Mouse (Mus musculus) neural tube, embryonic 13.5 days (tissue): ENCODE measurements at regions not wholly inside any gene's neighbourhood (a gene's known extent, or its start where the extent isn't known, plus 50 kb on each side); places are given as distances from the start of the nearest gene placed in this dataset.
A peak's percentile ranks its signal among the peaks of the same experiment; 100 is the strongest.

Experiments
- ATAC-seq: fragments of 200-750 bp; cut with Nextera tagmentation; 2 replicates; pipeline ENCODE4 v1.8.0; 2017; ENCODE audit warnings: low read depth, mild to moderate bottlenecking, moderate TSS enrichment, moderate library complexity
- H3K27ac ChIP-seq: fragments of 300-500 bp; sonication (generic); replicated peaks from 2 replicates; pipeline ENCODE4 v1.5.1; 2015; ENCODE audit warnings: moderate library complexity, mild to moderate bottlenecking, inconsistent platforms
- H3K27me3 ChIP-seq: fragments of 300-500 bp; sonication (generic); 2 replicates; pipeline ENCODE4 v1.6.1; 2015; ENCODE audit warnings: mild to moderate bottlenecking, inconsistent platforms
- H3K36me3 ChIP-seq: fragments of 300-500 bp; sonication (generic); 2 replicates; pipeline ENCODE4 v1.6.1; 2015; ENCODE audit warnings: mild to moderate bottlenecking, inconsistent platforms
- H3K4me1 ChIP-seq: fragments of 300-500 bp; sonication (generic); replicated peaks from 2 replicates; pipeline ENCODE4 v1.6.1; 2015; ENCODE audit warnings: inconsistent platforms
- H3K4me2 ChIP-seq: fragments of 300-500 bp; sonication (generic); 2 replicates; pipeline ENCODE4 v1.6.1; 2015; ENCODE audit warnings: inconsistent platforms, mild to moderate bottlenecking, moderate library complexity
- H3K4me3 ChIP-seq: fragments of 300-500 bp; sonication (generic); 2 replicates; pipeline ENCODE4 v1.5.1; 2015; ENCODE audit warnings: mild to moderate bottlenecking, inconsistent platforms
- H3K9ac ChIP-seq: fragments of 300-500 bp; sonication (generic); 2 replicates; pipeline ENCODE4 v1.6.1; 2015; ENCODE audit warnings: moderate library complexity, mild to moderate bottlenecking, inconsistent platforms
- H3K9me3 ChIP-seq: fragments of 300-500 bp; sonication (generic); 2 replicates; pipeline ENCODE4 v1.6.1; 2016; ENCODE audit warnings: inconsistent platforms
- WGBS: fragments of 180-500 bp; shearing (Covaris S2); methylation state at CpG from one replicate; pipeline ENCODE4 v1.1.7; 2015; 5-methylcytosine and 5-hydroxymethylcytosine counted together

- Histone ChIP-seq H3K9ac (no peak overlapping the region), H3K4me1 (peaks cover 15% of the 10 kb centered on the region), H3K36me3 (no peaks in the 10 kb centered on the region), H3K4me3 (no peak overlapping the region), H3K4me2 (no peak overlapping the region), H3K27ac (peak overlapping the region; percentile 49; the same call in 1 of the 2 replicates), H3K9me3 (0 out of 2 replicates have a peak, but pooled peaks cover 7% of the 10 kb centered on the region), H3K27me3 (no peaks in the 10 kb centered on the region)
- no peak for ATAC-seq
- 22% methylated on average over 3 of the region's 3 CpGs for WGBS
Measured at GRCm38 (mm10) chr1:185080118-185080517, 80.7 kb upstream of the Mark1 start.

- peak overlapping the region; percentile 49 for H3K27ac ChIP-seq
- H3K4me2 ChIP-seq = no peak overlapping the region
- no peak for ATAC-seq
- H3K27me3 ChIP-seq = no peaks in the 10 kb centered on the region
- H3K4me3 ChIP-seq = no peak overlapping the region
- 13% methylated on average over 5 of the region's 5 CpGs for WGBS
- H3K9ac ChIP-seq = no peak overlapping the region
- no peaks in the 10 kb centered on the region for H3K36me3 ChIP-seq
- H3K4me1 ChIP-seq = peaks cover 15% of the 10 kb centered on the region
- 0 out of 2 replicates have a peak, but pooled peaks cover 7% of the 10 kb centered on the region for H3K9me3 ChIP-seq
Measured at GRCm38 (mm10) chr1:185079331-185079880, 80.0 kb upstream of the Mark1 start.

- Histone ChIP-seq H3K4me3 (no peak overlapping the region), H3K4me1 (0 out of 2 replicates have a peak, but pooled peaks cover under 1% of the 10 kb centered on the region), H3K27ac (no peak overlapping the region), H3K4me2 (no peak overlapping the region), H3K36me3 (no peaks in the 10 kb centered on the region), H3K9me3 (0 out of 2 replicates have a peak, but pooled peaks cover 7% of the 10 kb centered on the region), H3K9ac (no peak overlapping the region), H3K27me3 (no peaks in the 10 kb centered on the region)
- WGBS = 89% methylated on average over 5 of the region's 5 CpGs
- no peak for ATAC-seq
Measured at GRCm38 (mm10) chr1:185074001-185074400, 74.6 kb upstream of the Mark1 start.

- no peak overlapping the region for H3K9ac ChIP-seq
- H3K4me3 ChIP-seq = no peak overlapping the region
- H3K36me3 ChIP-seq = no peaks in the 10 kb centered on the region
- no peak overlapping the region for H3K4me2 ChIP-seq
- no peak overlapping the region for H3K27ac ChIP-seq
- H3K9me3 ChIP-seq = 0 out of 2 replicates have a peak, but pooled peaks cover 7% of the 10 kb centered on the region
- 62% methylated on average over 6 of the region's 6 CpGs for WGBS
- no peak for ATAC-seq
- H3K27me3 ChIP-seq = no peaks in the 10 kb centered on the region
- H3K4me1 ChIP-seq = no peaks in the 10 kb centered on the region
Measured at GRCm38 (mm10) chr1:185072766-185073165, 73.4 kb upstream of the Mark1 start.

GRCm38 (mm10) chr1:185071566-185071965 lies 72.2 kb upstream of the Mark1 start:
- Histone ChIP-seq H3K27me3 (no peaks in the 10 kb centered on the region), H3K4me1 (no peaks in the 10 kb centered on the region), H3K4me2 (no peak overlapping the region), H3K36me3 (no peaks in the 10 kb centered on the region), H3K9me3 (0 out of 2 replicates have a peak, but pooled peaks cover 7% of the 10 kb centered on the region), H3K9ac (no peak overlapping the region), H3K27ac (no peak overlapping the region), H3K4me3 (no peak overlapping the region)
- no peak for ATAC-seq
- WGBS = 49% methylated on average over 7 of the region's 7 CpGs

- no peak for ATAC-seq
- 73% methylated on average over 3 of the region's 3 CpGs for whole genome bisulfite sequencing
- no peaks in the 10 kb centered on the region for H3K4me1 ChIP-seq
- H3K4me2 ChIP-seq = no peak overlapping the region
- H3K27ac ChIP-seq = no peak overlapping the region
- H3K4me3 ChIP-seq = no peak overlapping the region
- no peak overlapping the region for H3K9ac ChIP-seq
- no peaks in the 10 kb centered on the region for H3K27me3 ChIP-seq
- H3K9me3 ChIP-seq = 0 out of 2 replicates have a peak, but pooled peaks cover 4% of the 10 kb centered on the region
- no peaks in the 10 kb centered on the region for H3K36me3 ChIP-seq
Measured at GRCm38 (mm10) chr1:185070853-185071149, 71.4 kb upstream of the Mark1 start.

GRCm38 (mm10) chr1:185070062-185070852 lies 70.9 kb upstream of the Mark1 start:
- no peak overlapping the region for H3K9ac ChIP-seq
- no peaks in the 10 kb centered on the region for H3K36me3 ChIP-seq
- no peaks in the 10 kb centered on the region for H3K4me1 ChIP-seq
- H3K27me3 ChIP-seq = no peaks in the 10 kb centered on the region
- H3K9me3 ChIP-seq = no peaks in the 10 kb centered on the region
- no peak overlapping the region for H3K27ac ChIP-seq
- H3K4me3 ChIP-seq = no peak overlapping the region
- no peak for ATAC-seq
- 51% methylated on average over 10 of the region's 10 CpGs for WGBS
- H3K4me2 ChIP-seq = no peak overlapping the region

- no peak for ATAC-seq
- Histone ChIP-seq H3K4me3 (no peak overlapping the region), H3K4me1 (no peaks in the 10 kb centered on the region), H3K27me3 (no peaks in the 10 kb centered on the region), H3K4me2 (no peak overlapping the region), H3K9me3 (no peaks in the 10 kb centered on the region), H3K9ac (no peak overlapping the region), H3K27ac (no peak overlapping the region), H3K36me3 (no peaks in the 10 kb centered on the region)
- WGBS = 86% methylated on average over 6 of the region's 6 CpGs
Measured at GRCm38 (mm10) chr1:185068136-185068535, 68.8 kb upstream of the Mark1 start.

- Histone ChIP-seq H3K27me3 (no peaks in the 10 kb centered on the region), H3K9me3 (no peaks in the 10 kb centered on the region), H3K27ac (no peak overlapping the region), H3K4me2 (no peak overlapping the region), H3K4me1 (no peaks in the 10 kb centered on the region), H3K36me3 (no peaks in the 10 kb centered on the region), H3K4me3 (no peak overlapping the region), H3K9ac (no peak overlapping the region)
- ATAC-seq = no peak
- 79% methylated on average over 5 of the region's 5 CpGs for WGBS
Measured at GRCm38 (mm10) chr1:185067661-185068060, 68.3 kb upstream of the Mark1 start.

GRCm38 (mm10) chr1:185065056-185065455 lies 65.7 kb upstream of the Mark1 start:
- WGBS = 60% methylated on average over 3 of the region's 3 CpGs
- H3K27ac ChIP-seq = no peak overlapping the region
- H3K36me3 ChIP-seq = no peaks in the 10 kb centered on the region
- no peaks in the 10 kb centered on the region for H3K4me1 ChIP-seq
- no peaks in the 10 kb centered on the region for H3K9me3 ChIP-seq
- no peak overlapping the region for H3K4me2 ChIP-seq
- no peak overlapping the region for H3K4me3 ChIP-seq
- H3K9ac ChIP-seq = no peak overlapping the region
- H3K27me3 ChIP-seq = no peaks in the 10 kb centered on the region
- ATAC-seq = no peak

GRCm38 (mm10) chr1:185062103-185062502 lies 62.7 kb upstream of the Mark1 start:
- ATAC-seq = no peak
- H3K4me3 ChIP-seq = no peak overlapping the region
- no peaks in the 10 kb centered on the region for H3K4me1 ChIP-seq
- WGBS = 77% methylated on average over 11 of the region's 11 CpGs
- H3K27me3 ChIP-seq = no peaks in the 10 kb centered on the region
- no peaks in the 10 kb centered on the region for H3K9me3 ChIP-seq
- H3K36me3 ChIP-seq = no peaks in the 10 kb centered on the region
- no peak overlapping the region for H3K4me2 ChIP-seq
- no peak overlapping the region for H3K27ac ChIP-seq
- H3K9ac ChIP-seq = no peak overlapping the region

GRCm38 (mm10) chr1:185057443-185057842 lies 58.1 kb upstream of the Mark1 start:
- H3K36me3 ChIP-seq = no peaks in the 10 kb centered on the region
- H3K9ac ChIP-seq = no peak overlapping the region
- H3K4me1 ChIP-seq = no peaks in the 10 kb centered on the region
- no peak overlapping the region for H3K27ac ChIP-seq
- H3K9me3 ChIP-seq = no peaks in the 10 kb centered on the region
- no peak overlapping the region for H3K4me2 ChIP-seq
- WGBS = 78% methylated on average over 15 of the region's 15 CpGs
- no peak overlapping the region for H3K4me3 ChIP-seq
- no peak for ATAC-seq
- H3K27me3 ChIP-seq = no peaks in the 10 kb centered on the region

- Histone ChIP-seq H3K27ac (no peak overlapping the region), H3K27me3 (no peaks in the 10 kb centered on the region), H3K9ac (no peak overlapping the region), H3K36me3 (no peaks in the 10 kb centered on the region), H3K9me3 (no peaks in the 10 kb centered on the region), H3K4me1 (no peaks in the 10 kb centered on the region), H3K4me3 (no peak overlapping the region), H3K4me2 (no peak overlapping the region)
- WGBS = 83% methylated on average over 6 of the region's 6 CpGs
- no peak for ATAC-seq
Measured at GRCm38 (mm10) chr1:185052700-185053099, 53.3 kb upstream of the Mark1 start.
